Mouse (Mus musculus) small intestine, adult 2 months (tissue): ENCODE results near the gene Polg2.

Experiments
- CTCF ChIP-seq: fragments of 200-500 bp; IDR thresholded peaks from 2 replicates; pipeline ENCODE4 v1.5.1; 2012; ENCODE audit warnings: low read depth, mild to moderate bottlenecking, control low read depth, inconsistent platforms, low read length, moderate library complexity, mixed read lengths; ENCODE audit not compliant: insufficient replicate concordance, insufficient read length; ENCODE audit errors: extremely low read depth
- POLR2A ChIP-seq: fragments of 200-500 bp; IDR thresholded peaks from 2 replicates; pipeline ENCODE4 v1.6.1; 2012; ENCODE audit warnings: low read depth, mild to moderate bottlenecking, control low read depth, inconsistent platforms, low read length, moderate library complexity

GRCm38 (mm10) chr11:106762139-106762799 lies 17.1 kb downstream of the Polg2 start:
- TF ChIP-seq CTCF (no peak), POLR2A (no peak)
